Mouse (Mus musculus) MN1 (cell line): Measurements from ENCODE around the gene C87436.
A peak's percentile ranks its signal among the peaks of the same experiment; 100 is the strongest.
"Not testable (repeated sequence)": the region's sequence is repeated elsewhere in the genome, so short reads cannot be mapped to it uniquely, and the experiment has no call there.

Experiments
- DNase-seq: peaks from one replicate; pipeline ENCODE4 v3.0.0-alpha.2; 2016; ENCODE audit warnings: low spot score

C87436 gene

DNA sequence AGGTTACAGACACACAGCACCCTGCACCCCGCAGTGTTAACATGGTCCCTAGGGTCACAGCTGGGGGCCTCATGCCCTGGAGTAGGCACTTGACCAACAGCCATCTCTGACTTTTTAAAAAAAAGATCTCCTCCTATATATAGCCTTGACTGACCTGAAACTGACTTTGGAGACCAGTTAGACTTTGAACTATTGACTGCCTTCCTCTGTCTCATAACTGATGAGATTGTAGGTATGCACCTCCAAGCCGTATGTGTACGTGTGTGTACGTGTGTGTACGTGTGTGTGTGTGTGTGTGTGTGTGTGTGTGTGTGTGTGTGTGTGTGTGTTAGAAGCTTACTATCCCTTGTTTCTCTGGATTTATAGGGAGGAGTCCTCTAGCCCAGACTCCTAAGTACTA lies 43.7 kb downstream of the C87436 start:
- DNase-seq, result no peak

DNA sequence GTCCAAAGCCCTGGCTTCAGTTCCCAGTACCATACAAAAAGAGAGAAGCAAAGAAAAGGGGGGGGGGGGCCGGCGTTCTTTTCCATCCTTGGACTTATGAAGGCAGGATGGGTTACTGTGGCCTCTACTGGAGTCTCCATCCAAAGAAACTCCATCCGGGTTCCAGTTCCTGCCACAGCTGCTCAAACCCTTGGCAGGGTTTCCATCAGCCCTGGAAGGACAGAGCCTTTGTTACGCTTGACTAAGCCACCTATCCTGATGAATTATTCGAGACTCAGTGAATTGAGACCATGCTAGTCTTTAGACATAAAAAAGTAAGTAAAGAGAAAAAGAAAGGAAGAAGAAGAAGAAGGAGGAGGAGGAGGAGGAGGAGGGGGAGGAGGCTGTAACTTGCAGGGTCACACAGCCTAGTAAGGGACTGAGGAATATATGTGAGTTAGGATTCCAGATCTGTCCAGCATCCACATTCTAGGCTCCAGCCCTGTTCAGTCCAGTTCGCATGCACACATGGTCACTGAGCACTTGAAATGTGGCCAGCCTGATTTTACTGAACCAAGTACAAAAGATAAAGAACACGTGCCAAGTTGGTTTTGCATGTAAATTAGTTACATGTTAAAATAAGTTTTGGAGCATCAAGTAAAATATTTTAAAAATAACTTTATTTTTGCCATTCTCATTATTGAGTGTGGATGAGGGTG lies 47.9 kb downstream of the C87436 start:
- DNase-seq, result no peak

DNA sequence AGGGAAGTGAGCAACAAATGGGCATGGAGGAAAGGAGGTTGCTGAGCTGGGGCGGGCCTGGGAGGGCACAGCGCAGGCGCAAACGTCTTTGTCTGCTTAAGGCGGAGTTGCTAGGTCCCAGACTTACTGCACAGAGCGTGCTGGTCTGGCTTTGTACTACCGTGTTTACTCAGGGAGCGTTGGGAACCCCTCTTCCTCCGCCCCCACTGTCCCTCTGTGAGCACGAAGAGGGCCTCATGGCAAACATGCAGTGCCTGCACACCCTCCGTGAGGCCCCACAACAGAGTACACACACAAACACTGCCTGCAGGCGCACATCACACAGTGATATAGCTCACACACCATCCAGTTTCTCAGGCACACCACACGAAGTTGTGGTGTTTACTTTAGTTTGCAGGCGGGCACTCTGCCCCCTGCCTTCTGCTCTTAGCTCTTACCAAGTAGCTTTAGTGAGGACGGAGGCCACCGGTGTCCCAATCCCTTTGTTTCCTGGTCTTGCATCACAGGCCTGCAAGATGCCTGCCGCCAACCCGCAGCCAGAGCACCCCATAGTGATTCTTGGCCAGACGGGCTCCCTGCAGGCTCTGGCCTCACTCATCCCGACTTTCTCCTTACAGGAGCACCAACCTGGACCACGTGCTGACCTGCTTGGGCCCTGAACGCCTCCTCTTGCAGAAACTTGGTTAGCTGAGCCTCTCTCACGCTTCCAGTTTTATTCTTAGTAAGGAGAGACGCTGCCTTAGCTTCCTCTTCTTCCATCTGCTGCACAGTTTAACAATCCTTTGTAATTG lies 49.4 kb downstream of the C87436 start:
- peak; percentile 89 for DNase-seq

DNA sequence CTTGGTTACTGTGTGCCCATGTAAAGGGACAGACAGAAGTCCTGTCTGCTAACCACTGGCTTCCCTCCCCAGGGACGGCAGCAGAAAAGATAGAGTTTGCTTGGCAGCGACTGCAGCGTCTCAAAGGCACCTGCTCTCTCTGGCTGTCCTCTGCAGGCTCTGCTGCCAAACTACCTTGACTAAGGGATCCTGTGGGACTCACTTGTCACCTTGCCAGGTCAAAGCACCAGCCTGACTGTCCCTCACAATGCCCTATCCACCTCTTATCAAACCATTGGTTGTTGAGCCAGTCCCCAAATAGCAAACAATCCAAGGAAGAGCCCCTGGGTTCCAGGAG lies 49.9 kb downstream of the C87436 start:
- DNase-seq, result peak; percentile 67

DNA sequence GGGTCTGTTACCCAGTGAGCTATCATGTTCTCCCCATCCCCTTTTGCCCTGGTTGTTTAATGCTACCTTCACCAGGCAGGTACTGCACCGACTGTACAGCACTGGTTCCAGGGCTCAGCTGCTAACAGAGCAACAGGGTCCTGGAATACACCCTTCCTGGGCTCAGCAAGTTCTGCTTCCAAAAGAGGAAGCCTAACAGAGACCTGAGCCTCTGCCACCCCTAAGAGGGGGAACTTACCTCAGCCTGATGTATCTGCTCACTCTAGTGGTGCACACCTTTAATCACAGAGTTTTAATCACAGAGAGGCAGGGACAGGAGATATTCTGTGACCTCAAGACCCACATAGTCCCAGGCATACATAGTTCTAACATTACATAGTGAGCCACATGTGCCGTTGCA lies 51.8 kb downstream of the C87436 start:
- DNase-seq, result no peak

DNA sequence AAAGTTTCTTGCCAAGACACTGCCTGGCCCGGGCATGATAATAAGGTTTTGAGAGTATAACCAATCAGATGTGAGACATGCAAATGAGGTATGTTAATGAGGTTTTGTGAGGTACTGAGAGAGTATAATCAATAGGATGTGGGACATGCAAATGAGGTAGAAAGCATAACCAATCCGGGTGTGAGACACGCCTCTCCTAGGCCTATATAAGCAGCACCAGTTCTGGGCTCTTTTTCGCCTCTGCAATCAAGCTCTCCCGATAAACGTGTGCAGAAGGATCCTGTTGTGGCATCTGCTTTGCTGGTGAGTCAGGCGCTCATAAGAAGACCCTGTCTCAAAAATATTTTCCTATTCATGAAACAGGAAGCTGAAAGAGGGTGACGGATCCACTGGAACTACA lies 52.2 kb downstream of the C87436 start:
- not testable (repeated sequence) for DNase-seq

DNA sequence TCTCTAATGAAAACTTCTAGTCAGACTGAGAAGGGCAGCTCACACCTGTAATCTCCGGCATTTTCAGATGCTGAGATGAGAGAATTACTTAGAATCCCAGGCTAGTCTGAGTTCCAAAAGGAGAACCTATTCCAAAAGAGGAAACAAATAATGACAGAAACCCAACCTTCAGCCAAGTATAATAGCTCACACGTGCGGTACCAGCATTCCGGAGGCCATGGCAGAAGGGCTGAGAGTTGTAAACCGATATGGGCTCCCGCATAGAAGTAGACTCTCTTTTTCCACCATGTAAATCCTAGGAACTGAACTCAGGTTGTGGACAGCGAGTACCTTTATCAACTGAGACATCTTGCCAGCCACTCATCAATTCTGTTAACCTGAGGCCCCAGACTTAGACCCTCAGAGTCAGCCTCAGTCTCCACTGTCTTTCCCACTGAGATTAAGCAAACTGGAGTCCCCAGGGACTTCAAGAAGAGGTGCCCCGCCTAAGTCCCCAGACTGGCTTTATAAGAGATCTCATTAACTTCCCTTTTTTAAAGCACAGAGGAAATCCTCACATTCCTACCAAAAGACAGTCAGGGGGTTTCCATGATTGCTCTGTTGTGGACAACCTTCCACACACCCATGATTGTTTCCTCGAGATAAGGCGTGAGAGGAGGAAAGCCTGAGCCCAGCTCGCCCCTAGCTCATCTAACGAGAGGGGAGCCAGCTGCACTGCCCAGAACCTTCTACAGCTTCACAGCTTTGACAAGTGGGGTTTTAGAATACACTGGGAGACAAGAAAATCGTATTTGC lies 55.5 kb downstream of the C87436 start:
- DNase-seq, result no peak

DNA sequence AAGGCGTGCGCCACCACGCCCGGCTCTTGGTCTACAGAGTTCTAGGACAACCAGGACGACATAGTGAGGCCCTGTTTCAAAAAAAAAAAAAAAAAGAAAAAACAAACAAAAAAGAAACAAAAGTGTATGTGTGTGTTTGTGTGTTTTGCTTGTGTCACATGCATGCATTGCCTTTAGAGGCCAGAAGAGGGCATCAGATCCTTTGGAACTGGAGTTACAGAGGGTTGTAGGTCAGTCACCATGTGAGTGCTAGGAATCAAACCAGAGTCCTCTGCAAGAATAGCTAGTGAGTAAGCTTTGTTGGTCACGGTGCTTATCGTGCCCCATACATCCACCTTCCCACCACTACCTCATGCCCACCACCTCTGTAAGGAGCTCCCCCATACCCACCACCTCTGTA lies 56.6 kb downstream of the C87436 start:
- no peak for DNase-seq

DNA sequence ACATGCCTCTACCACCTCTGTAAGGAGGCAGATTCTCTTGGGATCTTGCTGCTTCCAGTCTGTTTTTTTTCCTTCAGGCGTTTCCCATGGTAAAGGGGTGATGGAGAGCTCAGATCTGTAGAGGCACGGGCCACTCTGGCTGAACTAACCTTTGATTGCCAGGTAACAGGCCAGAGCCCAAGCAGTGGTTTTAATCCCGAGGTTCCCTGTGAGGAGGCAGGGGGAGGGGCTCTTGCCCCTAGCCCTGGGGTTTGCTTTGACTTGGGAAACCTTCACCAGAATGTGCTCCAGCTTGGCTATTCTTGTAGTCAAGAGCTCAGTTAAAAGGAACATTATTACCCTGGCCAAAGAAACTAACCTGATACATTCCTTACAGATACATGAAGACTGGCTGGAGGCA lies 57.5 kb downstream of the C87436 start:
- no peak for DNase-seq

DNA sequence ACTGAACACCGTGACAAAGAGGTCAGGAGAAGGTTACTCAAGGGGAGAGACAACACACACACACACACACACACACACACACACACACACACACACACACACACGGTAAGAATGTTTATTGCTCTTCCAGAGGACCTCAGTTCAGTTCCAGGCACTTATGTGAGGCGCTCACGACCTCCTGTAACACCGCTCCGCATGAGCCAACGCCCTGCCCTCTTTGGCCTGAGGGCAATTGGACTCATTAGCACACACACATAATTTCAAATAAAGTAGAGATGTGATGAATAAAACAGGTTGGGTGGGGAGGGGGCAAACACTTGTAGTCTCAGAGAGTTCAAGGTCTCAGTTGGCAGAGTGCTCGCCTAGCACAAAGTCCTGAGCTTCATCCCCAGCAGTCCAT lies 58.0 kb downstream of the C87436 start:
- DNase-seq, result no peak

DNA sequence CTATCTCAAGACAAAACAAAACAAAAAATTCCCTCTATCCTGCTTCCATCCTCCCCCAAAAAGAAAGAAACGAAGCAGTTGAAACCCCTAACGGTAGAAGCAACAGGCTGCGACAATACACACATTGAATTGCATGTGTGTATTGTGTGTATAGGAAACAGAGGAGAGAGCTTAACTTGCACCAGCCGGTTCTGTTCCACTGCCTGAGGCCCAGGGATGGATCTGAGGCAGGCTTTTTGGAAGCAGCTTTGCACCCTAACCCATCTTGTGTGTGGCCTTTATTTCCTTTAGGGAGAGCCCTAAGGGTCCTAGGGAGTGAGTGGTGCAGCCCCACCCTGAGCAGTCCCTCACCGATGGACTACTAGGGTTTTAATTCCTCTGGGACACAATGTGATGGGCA lies 58.4 kb downstream of the C87436 start:
- DNase-seq, result no peak

DNA sequence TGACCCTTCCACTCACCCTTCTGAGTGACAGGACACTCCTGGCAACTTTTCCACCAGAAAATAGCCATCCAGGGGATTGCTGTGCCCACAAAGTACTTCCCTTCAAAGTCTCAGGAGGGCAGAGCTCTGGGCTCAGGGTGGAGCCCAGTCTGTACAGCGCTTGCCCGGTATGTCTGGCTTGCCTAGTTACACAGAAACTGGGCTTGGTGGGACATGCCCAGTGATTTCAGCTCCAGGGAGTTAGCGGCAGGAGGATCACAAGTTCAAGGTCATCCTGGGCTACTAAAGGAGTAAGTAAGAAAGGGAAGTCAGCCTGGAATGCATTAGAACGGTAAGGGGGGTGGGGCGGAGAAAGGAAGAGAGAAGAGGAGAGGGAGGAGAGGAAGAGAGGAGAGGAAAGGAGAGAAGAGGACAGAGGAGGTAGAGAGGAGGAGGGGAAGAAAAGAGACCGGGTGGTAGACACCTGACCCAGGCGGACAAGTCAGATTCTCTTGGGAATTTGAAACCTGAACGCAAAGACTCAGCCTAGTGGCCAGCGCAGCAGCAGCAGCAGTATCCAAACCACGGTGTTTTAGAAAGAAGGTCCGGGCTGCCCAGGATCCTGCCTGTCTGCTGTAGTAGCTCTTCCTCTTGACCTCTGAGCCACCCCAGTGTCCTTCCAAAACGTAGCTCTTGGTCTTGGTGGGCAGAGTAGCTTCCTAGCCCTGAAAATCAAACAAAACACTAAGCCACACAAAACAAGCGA lies 59.1 kb downstream of the C87436 start:
- no peak for DNase-seq

DNA sequence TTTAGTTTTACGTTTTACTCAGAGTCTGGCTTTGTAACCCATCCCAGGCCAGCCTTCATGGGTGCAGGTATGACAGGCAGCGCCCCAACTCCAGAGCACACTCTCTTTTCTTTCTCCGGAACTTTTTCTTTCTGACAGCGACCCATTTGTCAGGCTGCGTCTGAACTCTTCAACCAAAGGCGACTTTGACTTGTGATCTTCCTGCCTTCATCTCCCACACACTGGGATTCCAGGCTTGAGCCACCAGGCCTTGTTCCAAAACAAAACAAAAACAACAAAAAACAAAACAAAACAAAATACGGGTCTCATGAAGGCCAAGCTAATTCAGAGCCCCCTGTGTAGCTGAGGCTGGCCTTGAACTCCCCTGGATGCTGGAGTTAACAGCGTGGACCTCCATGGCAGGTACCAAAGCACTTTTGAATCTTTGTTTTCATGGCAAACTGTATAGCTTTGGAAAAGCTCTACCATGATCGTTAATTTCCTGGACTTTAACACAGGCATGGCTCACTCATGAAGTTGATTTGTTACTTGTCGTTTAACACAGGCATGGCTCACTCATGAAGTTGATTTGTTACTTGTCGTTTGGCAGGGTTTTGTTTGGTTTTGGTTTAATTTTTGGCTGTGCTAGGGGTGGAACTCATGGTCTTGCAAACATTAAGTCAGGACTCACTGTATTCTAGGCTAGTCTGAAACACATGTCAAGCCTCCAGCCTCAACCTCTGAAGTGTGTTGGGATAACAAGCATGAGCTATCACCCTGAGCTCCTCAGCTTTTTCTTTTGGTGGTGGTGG lies 60.0 kb downstream of the C87436 start:
- no peak for DNase-seq

DNA sequence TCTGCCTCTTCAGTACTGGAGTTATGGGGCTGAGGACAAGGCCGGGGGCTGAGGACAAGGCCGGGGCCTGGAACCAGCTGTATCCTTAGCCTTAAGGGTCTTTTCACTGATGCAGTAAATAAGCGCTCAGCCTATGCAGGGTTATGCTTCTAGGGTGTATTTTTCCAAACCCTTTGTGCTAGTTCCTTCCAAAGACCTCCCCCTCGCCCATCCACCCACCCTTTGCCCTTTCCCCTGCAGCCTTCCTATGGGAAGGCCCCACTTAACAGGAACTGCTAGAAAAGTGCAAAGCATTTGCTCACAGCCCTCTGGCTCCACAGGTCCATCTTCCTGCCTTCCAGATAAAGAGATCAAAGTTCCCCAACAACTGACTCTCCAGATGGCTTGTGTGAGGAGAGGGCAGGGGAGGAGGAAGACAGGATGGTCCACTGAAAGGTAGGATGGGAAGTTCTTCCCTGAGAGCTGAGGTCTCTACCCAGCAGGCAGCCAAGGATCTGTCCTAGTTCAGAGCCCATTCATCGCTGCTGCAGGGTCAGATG lies 61.5 kb downstream of the C87436 start:
- DNase-seq, result no peak

DNA sequence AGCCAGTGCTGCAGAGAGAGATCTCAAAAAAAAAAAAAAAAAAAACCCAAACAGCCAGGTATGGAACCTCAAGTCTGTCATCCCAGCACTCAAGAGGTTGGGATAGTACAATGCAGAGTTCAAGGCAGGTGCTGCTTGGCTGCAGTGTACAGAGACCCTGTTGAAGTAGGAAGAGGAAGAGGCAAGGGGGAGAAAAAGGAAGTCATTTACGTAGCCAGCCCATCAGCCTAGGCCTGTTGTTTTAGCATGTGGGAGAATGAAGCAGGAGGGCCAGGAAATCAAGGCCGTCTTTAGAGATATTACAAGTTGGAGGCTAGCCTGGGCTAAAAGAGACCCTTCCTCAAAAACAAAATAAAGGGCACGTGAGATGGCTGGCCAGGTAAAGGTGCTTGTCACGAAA lies 65.3 kb downstream of the C87436 start:
- DNase-seq, result no peak

DNA sequence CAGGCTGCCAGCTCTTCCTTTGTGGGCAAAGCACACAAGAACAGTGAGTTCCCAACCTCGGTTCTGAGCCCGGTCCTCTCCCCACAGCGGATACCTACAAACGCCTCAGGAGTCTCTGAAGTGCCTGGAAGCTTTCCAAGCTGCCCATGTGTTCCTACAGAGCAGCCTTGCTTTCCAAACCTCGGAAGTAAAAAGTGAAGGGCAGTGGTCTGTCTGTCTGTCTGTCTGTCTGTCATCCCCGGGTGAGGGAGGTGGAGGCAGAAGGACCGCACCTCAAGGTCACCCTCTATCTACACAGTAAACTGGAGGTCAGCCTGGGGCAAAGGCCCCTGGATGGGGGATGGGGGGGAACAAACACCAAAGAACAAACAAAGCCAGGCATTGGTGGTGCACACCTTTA lies 67.5 kb downstream of the C87436 start:
- no peak for DNase-seq

DNA sequence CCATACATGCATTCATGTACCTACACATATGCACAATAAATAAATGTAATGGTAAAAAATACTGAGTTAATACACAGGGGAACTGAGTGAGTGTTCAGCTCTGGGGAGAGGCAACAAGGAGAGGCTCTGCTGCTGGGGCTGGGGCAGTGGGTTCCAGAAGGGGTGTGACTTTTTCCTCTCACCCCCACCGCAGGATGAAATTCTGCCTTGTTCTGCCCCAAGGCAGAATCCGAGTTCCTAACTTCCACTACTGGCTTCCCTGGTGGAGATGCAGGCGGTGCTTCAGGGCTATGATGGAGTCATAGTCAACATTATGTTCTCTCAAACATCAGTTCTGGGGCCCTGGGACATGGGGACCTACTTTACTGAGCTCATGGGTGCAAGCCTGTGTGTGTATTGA lies 68.1 kb downstream of the C87436 start:
- no peak for DNase-seq

DNA sequence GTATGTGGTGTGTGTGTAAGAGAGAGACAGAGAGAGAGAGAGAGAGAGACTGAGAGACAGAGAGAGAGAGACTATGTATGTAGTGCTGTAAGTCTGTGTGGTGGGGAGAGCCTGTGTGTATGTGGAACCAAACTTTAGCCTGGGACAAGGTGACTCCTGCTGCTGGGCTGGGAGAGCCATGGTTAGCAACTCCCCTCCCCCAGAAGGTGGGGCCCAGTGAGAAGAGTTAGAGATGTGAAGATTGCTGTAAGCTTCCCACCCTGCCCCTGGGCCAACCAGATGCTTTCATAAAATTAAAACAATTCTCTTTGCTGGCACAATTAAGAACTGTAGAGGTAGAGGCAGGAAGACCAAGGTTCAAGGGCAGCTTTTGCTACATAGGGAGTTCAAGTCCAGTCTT lies 68.9 kb downstream of the C87436 start:
- DNase-seq, result no peak

DNA sequence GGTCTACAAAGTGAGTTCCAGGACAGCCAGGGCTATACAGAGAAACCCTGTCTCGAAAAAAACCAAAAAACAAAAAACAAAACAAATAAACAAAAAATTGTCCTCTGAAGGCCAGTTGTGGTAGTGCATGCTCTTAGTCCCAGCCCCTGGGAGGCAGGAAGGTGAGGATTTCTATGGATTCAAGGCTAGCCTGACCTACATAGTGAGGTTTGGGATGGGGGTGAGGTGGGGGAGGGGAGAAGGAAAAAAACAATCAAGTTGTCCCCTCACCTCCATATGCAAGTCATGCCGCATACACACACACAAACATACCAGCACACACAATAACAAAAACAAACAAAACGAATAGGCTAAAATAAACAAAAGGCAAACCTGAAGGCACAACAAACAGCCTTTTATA lies 70.6 kb downstream of the C87436 start:
- no peak for DNase-seq

DNA sequence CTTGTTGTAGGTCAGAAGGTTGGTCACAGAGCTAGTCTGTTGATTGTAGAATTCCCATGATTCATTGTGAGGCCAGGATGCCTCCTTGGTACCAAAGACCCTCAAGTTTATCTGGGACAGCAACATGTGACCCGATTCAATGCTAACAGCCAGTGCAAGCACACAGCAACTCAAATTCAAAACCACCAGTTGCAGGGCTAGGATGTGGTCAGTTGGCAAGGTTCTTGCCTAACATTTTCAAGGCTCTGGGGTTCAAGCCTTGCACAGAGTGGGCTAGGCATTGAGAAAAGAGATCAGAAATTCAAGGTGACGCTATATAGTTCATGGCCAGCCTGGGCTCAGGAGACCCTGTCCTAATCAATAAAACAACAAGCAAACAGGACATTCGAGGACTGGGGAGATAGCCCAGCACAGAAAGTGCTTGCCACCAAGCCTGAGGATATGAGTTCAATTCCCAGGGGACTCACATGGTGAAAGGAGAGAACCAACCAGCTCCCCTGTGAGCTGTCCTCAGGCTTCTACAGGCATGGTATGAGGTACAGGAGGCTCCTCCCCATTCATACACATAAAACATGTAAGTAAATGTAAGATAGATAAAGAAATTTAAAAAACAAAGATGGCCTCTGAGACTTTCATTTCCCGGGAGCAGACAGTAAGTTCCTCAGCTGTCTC lies 71.2 kb downstream of the C87436 start:
- no peak for DNase-seq

DNA sequence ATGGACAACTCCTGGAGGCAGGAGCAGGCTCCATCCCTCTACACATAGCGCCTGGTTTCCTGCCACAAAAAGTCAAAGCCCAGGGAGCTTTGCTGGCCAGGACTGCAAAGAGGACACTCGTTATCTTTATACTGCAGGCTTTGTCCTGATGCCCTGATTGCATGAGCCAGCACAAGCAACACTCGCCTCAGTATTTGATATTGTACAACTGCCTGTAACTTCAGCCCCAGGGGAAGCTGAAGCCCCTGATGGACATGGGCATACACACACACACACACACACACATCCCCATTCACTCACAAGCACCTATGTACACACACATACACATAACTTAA lies 71.7 kb downstream of the C87436 start:
- peak; percentile 33 for DNase-seq
